Mouse (Mus musculus): ENCODE data around the gene Foxn3. TPM values are rescaled to one million over a fixed set of nuclear protein-coding genes. Genes with fewer than 3 reads are reported as not detected.

The Foxn3 gene
- polyA plus RNA-seq, 1 experiment from 2014 or later: 66.4 TPM

GRCm38 (mm10) chr12:99262066-99262599, 301.2 kb downstream of the Foxn3 start:
- Histone ChIP-seq H3K9ac (ENCODE audit: low read depth, low read length) (no peak overlapping the region), H3K4me3 (ENCODE audit: low read depth, low read length) (no peak overlapping the region), H3K27me3 (ENCODE audit: control insufficient read depth, insufficient read depth, low read depth, low read length) (no peaks in the 10 kb centered on the region), H3K36me3 (ENCODE audit: control insufficient read depth, insufficient read depth, low read length) (no peaks in the 10 kb centered on the region), H3K4me2 (ENCODE audit: low read length) (no peak overlapping the region), H3K4me1 (ENCODE audit: control insufficient read depth, insufficient read depth, low read length) (peaks cover 32% of the 10 kb centered on the region), H3K9me3 (replicated peaks; ENCODE audit: control insufficient read depth, low read length, poor library complexity, severe bottlenecking) (no peaks in the 10 kb centered on the region), H3K27ac (ENCODE audit: low read length) (no peak overlapping the region)
- no peak for ATAC-seq
- 86% methylated on average over 11 of the region's 11 CpGs for WGBS

- Histone ChIP-seq H3K4me2 (ENCODE audit: low read length) (no peak overlapping the region), H3K27ac (ENCODE audit: low read length) (no peak overlapping the region), H3K4me3 (ENCODE audit: low read depth, low read length) (no peak overlapping the region), H3K9me3 (replicated peaks; ENCODE audit: control insufficient read depth, low read length, poor library complexity, severe bottlenecking) (no peaks in the 10 kb centered on the region), H3K27me3 (ENCODE audit: control insufficient read depth, insufficient read depth, low read depth, low read length) (no peaks in the 10 kb centered on the region), H3K36me3 (ENCODE audit: control insufficient read depth, insufficient read depth, low read length) (no peaks in the 10 kb centered on the region), H3K4me1 (ENCODE audit: control insufficient read depth, insufficient read depth, low read length) (peaks cover 30% of the 10 kb centered on the region), H3K9ac (ENCODE audit: low read depth, low read length) (no peak overlapping the region)
- 73% methylated on average over 10 of the region's 10 CpGs for WGBS
- no peak for ATAC-seq
These were observed 303.2 kb downstream of the Foxn3 start for GRCm38 (mm10) chr12:99260171-99260570.

- peaks cover 14% of the 10 kb centered on the region for H3K4me1 ChIP-seq (ENCODE audit: control insufficient read depth, insufficient read depth, low read length)
- H3K4me2 ChIP-seq (ENCODE audit: low read length): no peak overlapping the region
- H3K27ac ChIP-seq (ENCODE audit: low read length): no peak overlapping the region
- H3K9ac ChIP-seq (ENCODE audit: low read depth, low read length): no peak overlapping the region
- no peaks in the 10 kb centered on the region for H3K36me3 ChIP-seq (ENCODE audit: control insufficient read depth, insufficient read depth, low read length)
- H3K27me3 ChIP-seq (ENCODE audit: control insufficient read depth, insufficient read depth, low read depth, low read length): no peaks in the 10 kb centered on the region
- H3K9me3 ChIP-seq (replicated peaks; ENCODE audit: control insufficient read depth, low read length, poor library complexity, severe bottlenecking): no peaks in the 10 kb centered on the region
- no peak for ATAC-seq
- no peak overlapping the region for H3K4me3 ChIP-seq (ENCODE audit: low read depth, low read length)
- 61% methylated on average over 5 of the region's 5 CpGs for WGBS
These were observed 305.8 kb downstream of the Foxn3 start for GRCm38 (mm10) chr12:99257570-99257969.

- no peak overlapping the region for H3K4me2 ChIP-seq (ENCODE audit: low read length)
- peaks cover 12% of the 10 kb centered on the region for H3K4me1 ChIP-seq (ENCODE audit: control insufficient read depth, insufficient read depth, low read length)
- no peaks in the 10 kb centered on the region for H3K27me3 ChIP-seq (ENCODE audit: control insufficient read depth, insufficient read depth, low read depth, low read length)
- no peaks in the 10 kb centered on the region for H3K9me3 ChIP-seq (replicated peaks; ENCODE audit: control insufficient read depth, low read length, poor library complexity, severe bottlenecking)
- no peak overlapping the region for H3K9ac ChIP-seq (ENCODE audit: low read depth, low read length)
- no peaks in the 10 kb centered on the region for H3K36me3 ChIP-seq (ENCODE audit: control insufficient read depth, insufficient read depth, low read length)
- no peak overlapping the region for H3K4me3 ChIP-seq (ENCODE audit: low read depth, low read length)
- WGBS: 83% methylated on average over 8 of the region's 8 CpGs
- H3K27ac ChIP-seq (ENCODE audit: low read length): no peak overlapping the region
- no peak for ATAC-seq
These were observed 306.4 kb downstream of the Foxn3 start for GRCm38 (mm10) chr12:99256997-99257396.

GRCm38 (mm10) chr12:99256463-99256862, 306.9 kb downstream of the Foxn3 start:
- H3K36me3 ChIP-seq (ENCODE audit: control insufficient read depth, insufficient read depth, low read length): no peaks in the 10 kb centered on the region
- H3K27me3 ChIP-seq (ENCODE audit: control insufficient read depth, insufficient read depth, low read depth, low read length): no peaks in the 10 kb centered on the region
- H3K4me2 ChIP-seq (ENCODE audit: low read length): no peak overlapping the region
- H3K4me3 ChIP-seq (ENCODE audit: low read depth, low read length): no peak overlapping the region
- H3K27ac ChIP-seq (ENCODE audit: low read length): no peak overlapping the region
- WGBS: 92% methylated on average over 5 of the region's 5 CpGs
- no peak for ATAC-seq
- H3K9ac ChIP-seq (ENCODE audit: low read depth, low read length): no peak overlapping the region
- peaks cover 12% of the 10 kb centered on the region for H3K4me1 ChIP-seq (ENCODE audit: control insufficient read depth, insufficient read depth, low read length)
- H3K9me3 ChIP-seq (replicated peaks; ENCODE audit: control insufficient read depth, low read length, poor library complexity, severe bottlenecking): no peaks in the 10 kb centered on the region

GRCm38 (mm10) chr12:99254436-99254835, 308.9 kb downstream of the Foxn3 start:
- peaks cover 9% of the 10 kb centered on the region for H3K4me1 ChIP-seq (ENCODE audit: control insufficient read depth, insufficient read depth, low read length)
- no peak overlapping the region for H3K9ac ChIP-seq (ENCODE audit: low read depth, low read length)
- no peaks in the 10 kb centered on the region for H3K27me3 ChIP-seq (ENCODE audit: control insufficient read depth, insufficient read depth, low read depth, low read length)
- WGBS: 89% methylated on average over 8 of the region's 8 CpGs
- no peaks in the 10 kb centered on the region for H3K36me3 ChIP-seq (ENCODE audit: control insufficient read depth, insufficient read depth, low read length)
- no peak overlapping the region for H3K27ac ChIP-seq (ENCODE audit: low read length)
- no peak for ATAC-seq
- no peak overlapping the region for H3K4me2 ChIP-seq (ENCODE audit: low read length)
- no peak overlapping the region for H3K4me3 ChIP-seq (ENCODE audit: low read depth, low read length)
- H3K9me3 ChIP-seq (replicated peaks; ENCODE audit: control insufficient read depth, low read length, poor library complexity, severe bottlenecking): no peaks in the 10 kb centered on the region

GRCm38 (mm10) chr12:99253562-99253961, 309.8 kb downstream of the Foxn3 start:
- H3K4me2 ChIP-seq (ENCODE audit: low read length): no peak overlapping the region
- H3K9ac ChIP-seq (ENCODE audit: low read depth, low read length): no peak overlapping the region
- no peak for ATAC-seq
- no peaks in the 10 kb centered on the region for H3K9me3 ChIP-seq (replicated peaks; ENCODE audit: control insufficient read depth, low read length, poor library complexity, severe bottlenecking)
- no peaks in the 10 kb centered on the region for H3K27me3 ChIP-seq (ENCODE audit: control insufficient read depth, insufficient read depth, low read depth, low read length)
- H3K27ac ChIP-seq (ENCODE audit: low read length): no peak overlapping the region
- no peaks in the 10 kb centered on the region for H3K36me3 ChIP-seq (ENCODE audit: control insufficient read depth, insufficient read depth, low read length)
- 75% methylated on average over 10 of the region's 10 CpGs for WGBS
- H3K4me3 ChIP-seq (ENCODE audit: low read depth, low read length): no peak overlapping the region
- peaks cover 9% of the 10 kb centered on the region for H3K4me1 ChIP-seq (ENCODE audit: control insufficient read depth, insufficient read depth, low read length)

GRCm38 (mm10) chr12:99248606-99249005, 314.8 kb downstream of the Foxn3 start:
- no peaks in the 10 kb centered on the region for H3K9me3 ChIP-seq (replicated peaks; ENCODE audit: control insufficient read depth, low read length, poor library complexity, severe bottlenecking)
- H3K4me2 ChIP-seq (ENCODE audit: low read length): no peak overlapping the region
- WGBS: 87% methylated on average over 8 of the region's 8 CpGs
- H3K27me3 ChIP-seq (ENCODE audit: control insufficient read depth, insufficient read depth, low read depth, low read length): no peaks in the 10 kb centered on the region
- no peaks in the 10 kb centered on the region for H3K36me3 ChIP-seq (ENCODE audit: control insufficient read depth, insufficient read depth, low read length)
- H3K9ac ChIP-seq (ENCODE audit: low read depth, low read length): no peak overlapping the region
- ATAC-seq: no peak
- H3K4me3 ChIP-seq (ENCODE audit: low read depth, low read length): no peak overlapping the region
- H3K4me1 ChIP-seq (ENCODE audit: control insufficient read depth, insufficient read depth, low read length): no peaks in the 10 kb centered on the region; the same call in none of the 2 replicates
- no peak overlapping the region for H3K27ac ChIP-seq (ENCODE audit: low read length)

GRCm38 (mm10) chr12:99247939-99248338, 315.4 kb downstream of the Foxn3 start:
- WGBS: 75% methylated on average over 6 of the region's 6 CpGs
- Histone ChIP-seq H3K4me1 (ENCODE audit: control insufficient read depth, insufficient read depth, low read length) (no peaks in the 10 kb centered on the region; the same call in none of the 2 replicates), H3K36me3 (ENCODE audit: control insufficient read depth, insufficient read depth, low read length) (no peaks in the 10 kb centered on the region), H3K9me3 (replicated peaks; ENCODE audit: control insufficient read depth, low read length, poor library complexity, severe bottlenecking) (no peaks in the 10 kb centered on the region), H3K9ac (ENCODE audit: low read depth, low read length) (no peak overlapping the region), H3K4me2 (ENCODE audit: low read length) (no peak overlapping the region), H3K27ac (ENCODE audit: low read length) (no peak overlapping the region), H3K27me3 (ENCODE audit: control insufficient read depth, insufficient read depth, low read depth, low read length) (no peaks in the 10 kb centered on the region), H3K4me3 (ENCODE audit: low read depth, low read length) (no peak overlapping the region)
- no peak for ATAC-seq

Data from midbrain, embryonic 16.5 days (tissue).